Mouse (Mus musculus) forebrain, embryonic 11.5 days (tissue): ENCODE results near the gene Cdyl2. TPM values are rescaled to one million over a fixed set of nuclear protein-coding genes. Genes with fewer than 3 reads are reported as not detected.

Experiments
- ATAC-seq: fragments of 200-750 bp; cut with Nextera tagmentation; replicated peaks from 2 replicates; pipeline ENCODE4 v1.8.0; 2017; ENCODE audit warnings: moderate TSS enrichment; ENCODE audit not compliant: low FRiP score
- DNase-seq: peaks from one replicate; pipeline ENCODE4 v3.0.0-alpha.2; 2017; ENCODE audit warnings: low spot score
- H3K27ac ChIP-seq: fragments of 300-500 bp; sonication (generic); 2 replicates; pipeline ENCODE4 v1.5.1; 2014; ENCODE audit warnings: low read depth, low read length
- H3K27me3 ChIP-seq: fragments of 300-500 bp; sonication (generic); 2 replicates; pipeline ENCODE4 v1.6.1; 2014; ENCODE audit warnings: mild to moderate bottlenecking, low read length, mixed read lengths; ENCODE audit not compliant: control insufficient read depth, insufficient read depth
- H3K36me3 ChIP-seq: fragments of 300-500 bp; sonication (generic); 2 replicates; pipeline ENCODE4 v1.6.1; 2014; ENCODE audit warnings: mild to moderate bottlenecking, low read length, moderate library complexity, mixed read lengths; ENCODE audit not compliant: control insufficient read depth, insufficient read depth
- H3K4me1 ChIP-seq: fragments of 300-500 bp; sonication (generic); replicated peaks from 2 replicates; pipeline ENCODE4 v1.6.1; 2014; ENCODE audit warnings: low read length, mixed read lengths; ENCODE audit not compliant: control insufficient read depth, insufficient read depth
- H3K4me2 ChIP-seq: fragments of 300-500 bp; sonication (generic); 2 replicates; pipeline ENCODE4 v1.6.1; 2014; ENCODE audit warnings: low read depth, mild to moderate bottlenecking, low read length, moderate library complexity, mixed read lengths; ENCODE audit not compliant: severe bottlenecking
- H3K4me3 ChIP-seq: fragments of 300-500 bp; sonication (generic); 2 replicates; pipeline ENCODE4 v1.5.1; 2014; ENCODE audit warnings: low read depth, low read length
- H3K9ac ChIP-seq: fragments of 300-500 bp; sonication (generic); 2 replicates; pipeline ENCODE4 v1.6.1; 2014; ENCODE audit warnings: low read length
- H3K9me3 ChIP-seq: fragments of 300-500 bp; sonication (generic); 2 replicates; pipeline ENCODE4 v1.6.1; 2016; ENCODE audit warnings: low read length, mixed read lengths; ENCODE audit not compliant: control insufficient read depth
- WGBS: fragments of 180-500 bp; shearing (Covaris S2); extraction: QIAGEN DNeasy Blood & Tissue Kit; methylation state at CpG from one replicate; pipeline ENCODE4 v1.1.7; 2014; 5-methylcytosine and 5-hydroxymethylcytosine counted together
- polyA plus RNA-seq: library from polyadenylated mRNA; unstranded; fragments of >200 nt; fragmentation: Nextera tagmentation; extraction: Ambion mirVana; gene quantifications from 2 replicates; pipeline ENCODE4 v1.2.1, GENCODE M21; 2014

The Cdyl2 gene
- polyA plus RNA-seq, 1 experiment from 2014 or later = 8.3 TPM

DNA sequence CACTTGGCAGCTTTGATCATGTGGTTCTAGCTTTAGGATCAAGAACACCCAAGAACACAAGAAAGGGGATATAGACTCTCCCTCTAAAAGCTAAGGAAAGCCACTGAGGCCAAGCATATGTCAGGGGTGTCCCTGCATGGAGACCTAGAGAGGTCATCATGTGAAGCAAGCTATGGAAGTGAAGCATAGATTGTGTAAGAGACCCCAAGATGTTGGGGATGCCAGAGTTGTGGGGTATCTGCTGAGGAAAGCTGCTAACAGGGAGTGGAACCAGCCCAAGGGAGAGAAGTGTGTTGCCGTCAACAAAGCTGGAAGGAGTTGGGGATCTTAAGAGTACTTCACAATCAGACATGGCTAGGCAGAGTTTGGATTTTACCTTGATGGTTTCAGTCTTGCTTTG, 7.9 kb upstream of the Cdyl2 start:
- Histone ChIP-seq H3K9me3 (no peaks in the 10 kb centered on the region), H3K27ac (no peak overlapping the region), H3K36me3 (no peaks in the 10 kb centered on the region), H3K4me2 (no peak overlapping the region), H3K4me3 (no peak overlapping the region), H3K4me1 (no peaks in the 10 kb centered on the region), H3K9ac (no peak overlapping the region), H3K27me3 (no peaks in the 10 kb centered on the region)
- DNase-seq (no peak), ATAC-seq (no peak)
- WGBS = 91% methylated on average over 1 of the region's 1 CpGs

DNA sequence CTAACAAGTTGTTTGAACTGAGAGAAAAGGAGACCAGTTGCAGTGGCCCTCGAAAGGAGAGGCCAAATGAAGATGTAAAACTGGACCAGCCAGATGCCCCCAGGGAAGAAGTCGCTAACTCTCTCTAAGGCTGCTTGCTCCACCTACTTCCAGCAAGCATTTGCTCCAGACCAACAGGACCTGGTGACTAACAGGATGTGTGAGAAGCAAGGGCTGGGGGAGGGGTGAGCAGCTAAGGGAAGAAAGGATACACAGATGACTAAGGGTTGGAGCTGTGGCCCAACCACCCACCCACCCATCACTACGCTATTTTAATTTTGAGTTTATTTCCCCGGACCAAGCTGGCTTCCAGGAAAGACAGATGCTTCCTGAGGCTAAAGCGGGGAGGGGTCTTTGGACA, 2.5 kb upstream of the Cdyl2 start:
- ATAC-seq = no peak

DNA sequence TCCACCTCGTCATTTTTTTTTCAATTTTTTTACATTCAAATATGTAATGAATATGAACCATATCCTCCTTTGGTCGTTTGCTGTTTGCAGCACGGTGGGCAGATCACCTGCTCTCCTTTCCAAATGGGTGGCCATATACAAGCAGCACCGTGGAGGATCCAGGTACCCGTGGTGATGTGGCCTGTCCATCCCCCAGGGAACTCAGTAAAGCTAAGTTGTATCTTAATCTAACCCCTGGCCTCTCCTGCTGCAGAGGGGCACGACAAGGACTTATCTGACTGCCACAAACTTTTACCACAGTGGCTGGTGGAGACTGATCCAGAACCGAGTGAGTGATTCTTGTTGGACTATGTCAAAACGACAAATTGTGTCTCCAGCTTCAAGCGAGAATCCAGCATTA, 1.4 kb upstream of the Cdyl2 start:
- Histone ChIP-seq H3K4me3 (no peak overlapping the region), H3K27me3 (no peaks in the 10 kb centered on the region; the same call in 1 of the 2 replicates), H3K9ac (no peak overlapping the region), H3K36me3 (no peaks in the 10 kb centered on the region), H3K27ac (no peak overlapping the region), H3K4me1 (peaks cover 7% of the 10 kb centered on the region; the same call in 1 of the 2 replicates), H3K4me2 (no peak overlapping the region), H3K9me3 (no peaks in the 10 kb centered on the region)
- 51% methylated on average over 9 of the region's 9 CpGs for WGBS
- ATAC-seq = no peak
- no peak for DNase-seq

More for the DNA sequence above, 2.5 kb upstream of the Cdyl2 start:
- WGBS = 73% methylated on average over 5 of the region's 5 CpGs
- Histone ChIP-seq H3K36me3 (no peaks in the 10 kb centered on the region), H3K4me1 (peaks cover 7% of the 10 kb centered on the region; the same call in 1 of the 2 replicates), H3K27me3 (no peaks in the 10 kb centered on the region; the same call in 1 of the 2 replicates), H3K9me3 (no peaks in the 10 kb centered on the region), H3K27ac (no peak overlapping the region), H3K4me3 (no peak overlapping the region), H3K4me2 (no peak overlapping the region), H3K9ac (no peak overlapping the region)
- no peak for DNase-seq

DNA sequence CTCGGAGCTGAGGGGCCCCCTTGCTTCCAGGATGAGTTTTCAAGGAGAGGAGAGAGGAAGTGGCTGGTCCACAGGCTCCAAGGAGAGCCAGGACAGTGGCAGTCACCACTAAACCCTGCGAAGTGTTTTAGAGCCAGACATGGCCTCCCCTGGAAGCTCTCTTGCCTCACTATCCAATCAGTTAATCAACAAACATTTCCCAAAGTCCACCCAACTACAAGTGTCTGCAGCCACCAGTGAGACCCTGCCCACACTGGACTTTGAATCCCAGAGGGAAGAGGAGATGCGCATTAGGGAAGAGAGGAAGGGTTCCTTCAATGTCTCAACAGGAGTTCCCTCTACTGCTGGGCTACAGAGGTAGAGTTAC, 840 bp upstream of the Cdyl2 start:
- ATAC-seq (no peak; the same call in 1 of the 2 replicates), DNase-seq (peak; percentile 56)
- Histone ChIP-seq H3K27me3 (no peaks in the 10 kb centered on the region; the same call in 1 of the 2 replicates), H3K9me3 (no peaks in the 10 kb centered on the region; the same call in none of the 2 replicates), H3K36me3 (no peaks in the 10 kb centered on the region), H3K9ac (peak overlapping the region; percentile 85), H3K27ac (no peak overlapping the region), H3K4me2 (peak overlapping the region; percentile 84), H3K4me1 (peaks cover 7% of the 10 kb centered on the region; the same call in 1 of the 2 replicates), H3K4me3 (peak overlapping the region; percentile 76)
- WGBS = 20% methylated on average over 3 of the region's 3 CpGs

DNA sequence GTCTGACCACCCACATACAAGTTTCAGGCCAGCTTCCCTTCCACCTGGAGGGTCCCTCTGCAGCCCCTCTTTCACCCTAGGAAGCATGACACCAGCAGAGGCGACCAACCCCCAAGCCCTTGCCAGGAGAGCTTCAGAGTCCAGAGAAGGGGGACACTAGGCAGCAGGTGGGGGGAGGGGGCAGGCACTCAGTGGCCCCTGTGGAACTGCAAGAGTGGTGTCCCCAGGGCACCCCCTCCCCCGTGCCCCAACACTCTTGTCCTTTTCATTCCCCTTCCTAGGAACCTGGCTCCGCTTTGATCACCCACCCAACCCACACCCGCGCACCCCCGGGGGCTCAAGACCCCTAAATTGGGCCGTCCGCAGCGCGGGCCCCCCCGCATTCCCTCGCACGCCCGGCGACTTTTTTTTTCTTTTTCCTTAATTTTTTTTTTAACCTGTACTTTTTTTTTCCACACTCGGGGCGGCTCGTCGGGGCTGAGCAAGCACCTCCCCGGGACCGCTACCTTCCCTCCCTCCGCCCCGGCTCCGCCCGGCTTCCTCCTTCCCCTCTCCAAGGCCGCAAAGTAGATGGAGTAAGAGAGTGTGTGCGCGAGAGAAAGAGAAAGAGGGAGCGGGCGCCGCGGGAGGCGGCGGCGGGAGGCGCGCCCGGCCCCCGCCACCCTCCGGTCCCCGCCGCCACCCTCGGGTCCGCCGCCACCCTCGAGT, 661 bp downstream of the Cdyl2 start:
- peak overlapping the region; percentile 76 for H3K4me3 ChIP-seq
- H3K27me3 ChIP-seq = no peaks in the 10 kb centered on the region; the same call in 1 of the 2 replicates
- H3K36me3 ChIP-seq = no peaks in the 10 kb centered on the region
- ATAC-seq (peak; percentile 64), DNase-seq (peak; percentile 62)
- peak overlapping the region; percentile 84 for H3K4me2 ChIP-seq
- H3K27ac ChIP-seq = peak overlapping the region; percentile 10; the same call in 1 of the 2 replicates
- under 1% methylated on average over 32 of the region's 46 CpGs for WGBS
- peaks cover 7% of the 10 kb centered on the region; the same call in 1 of the 2 replicates for H3K4me1 ChIP-seq
- H3K9ac ChIP-seq = peak overlapping the region; percentile 85
- H3K9me3 ChIP-seq = no peaks in the 10 kb centered on the region; the same call in none of the 2 replicates

DNA sequence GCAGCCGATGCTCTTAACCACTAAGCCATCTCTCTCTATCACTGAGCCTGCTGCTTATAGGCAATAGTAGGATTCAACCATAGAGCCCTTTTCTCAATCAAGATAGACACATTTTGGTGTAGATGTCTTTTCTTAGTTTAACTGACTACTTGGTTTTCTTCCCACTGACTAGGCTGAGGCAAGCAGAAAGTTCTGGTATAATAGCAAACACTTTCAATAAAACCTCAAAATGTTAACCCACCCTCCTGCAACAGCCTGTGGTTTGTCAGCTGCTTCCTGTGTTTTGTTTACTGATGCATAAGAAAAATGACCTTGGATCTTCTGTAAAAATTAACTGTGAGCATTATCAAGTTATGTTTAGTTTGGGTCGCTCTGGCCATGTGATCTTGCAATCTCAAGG, 11.3 kb downstream of the Cdyl2 start:
- no peak overlapping the region for H3K4me2 ChIP-seq
- H3K9me3 ChIP-seq = no peaks in the 10 kb centered on the region; the same call in 1 of the 2 replicates
- WGBS = 95% methylated on average over 2 of the region's 2 CpGs
- no peak overlapping the region for H3K9ac ChIP-seq
- no peaks in the 10 kb centered on the region for H3K27me3 ChIP-seq
- H3K4me3 ChIP-seq = no peak overlapping the region
- no peaks in the 10 kb centered on the region for H3K4me1 ChIP-seq
- H3K36me3 ChIP-seq = no peaks in the 10 kb centered on the region
- DNase-seq (no peak), ATAC-seq (no peak)
- H3K27ac ChIP-seq = no peak overlapping the region

DNA sequence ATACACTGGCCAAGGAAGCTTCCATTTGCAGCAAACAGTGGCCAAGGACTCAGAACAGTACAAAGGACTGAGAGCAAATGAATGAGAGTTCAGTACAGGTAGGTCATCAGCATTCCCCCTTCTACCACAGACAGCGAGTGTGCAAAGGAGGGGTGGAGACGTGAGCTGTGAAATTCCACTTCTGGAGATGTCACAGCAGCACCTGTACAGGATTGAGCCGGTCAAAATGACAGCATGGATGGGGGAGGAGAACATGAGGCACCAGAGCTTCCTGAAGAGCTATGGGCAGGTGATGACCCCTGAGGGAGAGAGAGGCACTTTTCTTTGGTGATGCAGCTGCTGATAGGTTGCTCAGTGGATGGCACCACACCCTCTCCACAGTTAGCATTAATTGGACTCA, 25.3 kb downstream of the Cdyl2 start:
- no peaks in the 10 kb centered on the region for H3K9me3 ChIP-seq
- ATAC-seq (no peak), DNase-seq (no peak)
- H3K4me2 ChIP-seq = no peak overlapping the region
- no peaks in the 10 kb centered on the region for H3K36me3 ChIP-seq
- H3K9ac ChIP-seq = no peak overlapping the region
- H3K27me3 ChIP-seq = no peaks in the 10 kb centered on the region
- H3K27ac ChIP-seq = no peak overlapping the region
- H3K4me3 ChIP-seq = no peak overlapping the region
- H3K4me1 ChIP-seq = no peaks in the 10 kb centered on the region
- 85% methylated on average over 3 of the region's 3 CpGs for WGBS

DNA sequence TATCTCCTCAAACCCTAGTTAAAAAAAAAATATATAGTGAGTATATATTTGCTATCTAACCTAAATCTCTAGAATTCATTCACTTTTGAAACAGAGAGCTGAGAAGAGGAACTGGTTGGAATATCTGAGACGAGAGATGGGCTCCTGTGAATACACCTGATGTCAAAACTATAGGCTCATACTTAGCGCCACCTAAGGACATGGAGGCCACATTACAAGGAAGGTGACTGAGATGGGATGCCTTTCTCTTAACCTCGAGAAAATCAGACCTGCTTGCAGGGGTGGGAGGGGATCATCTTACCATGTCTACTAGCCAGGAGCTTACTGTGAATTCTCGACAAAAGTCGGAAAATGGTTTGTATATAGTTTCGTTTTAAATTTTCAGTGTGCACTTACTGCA, 30.3 kb downstream of the Cdyl2 start:
- ATAC-seq = no peak
- 86% methylated on average over 6 of the region's 6 CpGs for WGBS

DNA sequence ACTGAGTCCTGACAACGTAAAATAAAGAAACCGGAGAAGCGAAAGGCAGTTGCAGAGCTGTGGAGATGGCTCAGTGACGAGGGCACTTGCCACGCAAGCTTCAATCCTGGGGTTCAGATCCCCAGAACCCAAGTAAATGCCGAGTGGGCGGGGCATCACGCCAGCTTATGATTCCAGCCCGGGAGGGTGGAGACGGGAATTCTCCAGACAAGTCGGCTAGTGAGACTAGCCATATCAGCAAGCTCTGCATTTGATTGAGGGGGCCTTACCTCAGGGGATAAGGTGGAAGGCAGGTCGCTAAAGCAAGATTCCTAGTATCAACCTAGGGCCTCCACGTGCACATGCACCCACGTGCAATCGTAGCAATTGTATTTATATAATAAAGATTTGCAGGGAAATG, 39.9 kb downstream of the Cdyl2 start:
- H3K36me3 ChIP-seq = no peaks in the 10 kb centered on the region
- ATAC-seq (no peak), DNase-seq (no peak)
- H3K4me1 ChIP-seq = no peaks in the 10 kb centered on the region
- H3K9me3 ChIP-seq = no peaks in the 10 kb centered on the region
- H3K4me3 ChIP-seq = no peak overlapping the region
- WGBS = 87% methylated on average over 15 of the region's 15 CpGs
- H3K9ac ChIP-seq = no peak overlapping the region
- H3K4me2 ChIP-seq = no peak overlapping the region
- no peaks in the 10 kb centered on the region for H3K27me3 ChIP-seq
- no peak overlapping the region for H3K27ac ChIP-seq

More for the DNA sequence above, 30.3 kb downstream of the Cdyl2 start:
- H3K36me3 ChIP-seq = no peaks in the 10 kb centered on the region
- H3K4me2 ChIP-seq = no peak overlapping the region
- H3K4me3 ChIP-seq = no peak overlapping the region
- no peaks in the 10 kb centered on the region for H3K9me3 ChIP-seq
- no peak overlapping the region for H3K27ac ChIP-seq
- H3K27me3 ChIP-seq = no peaks in the 10 kb centered on the region
- H3K4me1 ChIP-seq = no peaks in the 10 kb centered on the region
- no peak overlapping the region for H3K9ac ChIP-seq
- DNase-seq = no peak
